Mouse (Mus musculus) heart, embryonic 16.5 days (tissue): ENCODE measurements at regions not wholly inside any gene's neighbourhood (a gene's known extent, or its start where the extent isn't known, plus 50 kb on each side); places are given as distances from the start of the nearest gene placed in this dataset.

Source experiments
- ATAC-seq: fragments of 200-750 bp; cut with Nextera tagmentation; replicated peaks from 2 replicates; pipeline ENCODE4 v1.8.0; 2017; ENCODE audit warnings: moderate number of reproducible peaks; ENCODE audit not compliant: insufficient read depth, low FRiP score; ENCODE audit errors: extremely low read depth
- H3K27ac ChIP-seq: fragments of 300-500 bp; sonication (generic); 2 replicates; pipeline ENCODE4 v1.5.1; 2014; ENCODE audit warnings: mild to moderate bottlenecking, low read length, control low read depth, moderate library complexity
- H3K27me3 ChIP-seq: fragments of 300-500 bp; sonication (generic); 2 replicates; pipeline ENCODE4 v1.6.1; 2014; ENCODE audit warnings: low read length, mixed read lengths; ENCODE audit not compliant: control insufficient read depth, insufficient read depth
- H3K36me3 ChIP-seq: fragments of 300-500 bp; sonication (generic); 2 replicates; pipeline ENCODE4 v1.6.1; 2014; ENCODE audit not compliant: control insufficient read depth, insufficient read depth
- H3K4me1 ChIP-seq: fragments of 300-500 bp; sonication (generic); 2 replicates; pipeline ENCODE4 v1.6.1; 2014; ENCODE audit warnings: low read length, mixed read lengths; ENCODE audit not compliant: control insufficient read depth, insufficient read depth
- H3K4me2 ChIP-seq: fragments of 300-500 bp; sonication (generic); 2 replicates; pipeline ENCODE4 v1.6.1; 2014; ENCODE audit warnings: low read depth, mild to moderate bottlenecking, control low read depth, low read length
- H3K4me3 ChIP-seq: fragments of 300-500 bp; sonication (generic); 2 replicates; pipeline ENCODE4 v1.5.1; 2014; ENCODE audit warnings: mild to moderate bottlenecking, control low read depth, low read length
- H3K9ac ChIP-seq: fragments of 300-500 bp; sonication (generic); 2 replicates; pipeline ENCODE4 v1.6.1; 2014; ENCODE audit warnings: low read length, control low read depth
- H3K9me3 ChIP-seq: fragments of 300-500 bp; sonication (generic); replicated peaks from 2 replicates; pipeline ENCODE4 v1.6.1; 2016; ENCODE audit warnings: low read length; ENCODE audit not compliant: control insufficient read depth
- WGBS: fragments of 180-500 bp; shearing (Covaris S2); extraction: QIAGEN DNeasy Blood & Tissue Kit; methylation state at CpG from one replicate; pipeline ENCODE4 v1.1.7; 2014; 5-methylcytosine and 5-hydroxymethylcytosine counted together

DNA sequence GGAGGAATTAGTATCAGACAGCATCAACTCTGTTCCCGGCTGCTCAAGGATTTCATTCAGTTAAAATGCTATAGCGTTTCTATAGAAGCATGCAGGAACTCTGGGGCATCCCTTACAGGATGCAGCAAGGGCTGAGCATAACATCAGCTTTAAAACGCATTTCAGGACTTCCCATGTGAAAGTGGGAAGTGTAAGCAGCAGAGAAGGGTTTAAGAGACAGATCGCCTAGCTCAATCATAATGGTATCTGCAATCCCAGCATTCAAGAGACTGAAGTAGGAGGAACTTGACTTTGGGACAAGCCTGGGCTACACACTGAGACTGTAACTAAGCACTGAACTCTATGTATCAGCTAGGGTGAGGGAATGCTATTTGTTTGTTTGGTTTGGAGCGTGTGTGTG, 96.2 kb upstream of the Arhgap32 start:
- Histone ChIP-seq H3K9ac (no peak overlapping the region), H3K4me2 (no peak overlapping the region), H3K9me3 (no peaks in the 10 kb centered on the region), H3K4me3 (no peak overlapping the region), H3K27ac (no peak overlapping the region), H3K27me3 (no peaks in the 10 kb centered on the region), H3K4me1 (peaks cover 17% of the 10 kb centered on the region), H3K36me3 (no peaks in the 10 kb centered on the region)
- no peak for ATAC-seq
- 77% methylated on average over 5 of the region's 5 CpGs for WGBS

DNA sequence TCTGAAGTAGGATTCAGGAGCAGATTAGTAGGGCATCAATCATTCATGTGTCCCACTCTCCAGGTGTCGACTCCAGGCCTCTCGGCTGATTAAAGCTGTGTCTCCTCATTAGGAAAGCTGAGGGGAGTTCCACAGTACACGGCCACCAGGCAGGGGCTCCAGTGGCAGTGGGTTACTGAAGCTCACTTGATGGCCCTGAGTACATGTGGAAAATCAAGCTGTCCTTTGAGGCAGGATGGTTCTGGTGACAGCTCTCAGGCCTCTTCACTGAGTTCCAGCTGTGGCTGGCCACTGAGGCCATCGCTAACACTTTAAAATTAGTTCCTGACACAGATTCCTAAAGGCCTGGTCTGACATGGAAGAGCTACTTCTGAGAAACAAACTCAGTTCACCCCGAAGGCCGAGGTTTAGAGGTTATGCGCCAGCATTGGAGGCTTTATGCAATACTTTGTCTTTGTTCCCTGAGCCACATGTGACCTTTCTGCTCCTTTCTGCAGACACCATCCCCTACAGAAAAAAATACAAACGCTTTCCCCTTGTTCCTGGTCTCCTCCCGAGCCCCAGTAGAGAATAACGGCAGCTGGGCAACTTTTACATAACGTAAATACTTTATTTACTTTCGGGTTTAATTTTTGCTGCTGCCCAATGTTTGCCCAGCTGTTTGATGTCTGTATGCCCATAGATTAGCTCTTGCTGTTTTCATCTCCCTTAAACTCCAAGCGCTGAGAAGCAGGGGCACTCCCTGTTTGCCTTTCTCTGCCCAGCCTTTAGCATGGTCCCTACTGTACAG, 94.8 kb upstream of the Arhgap32 start:
- ATAC-seq: peak; percentile 25; the same call in 1 of the 2 replicates
- H3K36me3 ChIP-seq: no peaks in the 10 kb centered on the region
- no peak overlapping the region for H3K27ac ChIP-seq
- H3K9me3 ChIP-seq: no peaks in the 10 kb centered on the region
- H3K9ac ChIP-seq: peak overlapping the region; percentile 41; the same call in 1 of the 2 replicates
- no peak overlapping the region for H3K4me3 ChIP-seq
- peaks cover 17% of the 10 kb centered on the region for H3K4me1 ChIP-seq
- no peaks in the 10 kb centered on the region for H3K27me3 ChIP-seq
- 33% methylated on average over 13 of the region's 13 CpGs for WGBS
- no peak overlapping the region for H3K4me2 ChIP-seq

DNA sequence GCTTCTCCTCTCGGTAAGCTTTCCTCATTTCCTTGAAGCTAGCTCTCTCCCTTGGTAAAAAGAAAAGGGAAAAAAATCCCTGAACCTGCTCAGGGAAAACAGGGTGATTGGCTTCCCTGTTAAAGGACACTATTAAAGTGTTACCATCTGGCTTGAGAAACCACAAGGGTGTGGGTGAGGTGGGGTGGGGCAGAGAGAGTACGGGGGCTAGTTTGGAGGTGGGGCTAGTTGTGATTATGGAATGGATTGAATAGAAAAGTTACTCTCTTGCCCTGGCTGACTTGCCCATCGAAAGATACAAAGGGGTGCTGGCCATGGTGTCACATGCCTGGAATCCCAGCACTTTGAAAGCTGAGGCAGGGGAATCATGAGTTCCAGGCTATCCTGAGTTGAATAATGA, 94.2 kb upstream of the Arhgap32 start:
- Histone ChIP-seq H3K4me3 (no peak overlapping the region), H3K36me3 (no peaks in the 10 kb centered on the region), H3K27ac (no peak overlapping the region), H3K9me3 (no peaks in the 10 kb centered on the region), H3K4me2 (no peak overlapping the region), H3K4me1 (peaks cover 17% of the 10 kb centered on the region), H3K27me3 (no peaks in the 10 kb centered on the region), H3K9ac (no peak overlapping the region; the same call in 1 of the 2 replicates)
- 45% methylated on average over 3 of the region's 3 CpGs for WGBS
- ATAC-seq: no peak

DNA sequence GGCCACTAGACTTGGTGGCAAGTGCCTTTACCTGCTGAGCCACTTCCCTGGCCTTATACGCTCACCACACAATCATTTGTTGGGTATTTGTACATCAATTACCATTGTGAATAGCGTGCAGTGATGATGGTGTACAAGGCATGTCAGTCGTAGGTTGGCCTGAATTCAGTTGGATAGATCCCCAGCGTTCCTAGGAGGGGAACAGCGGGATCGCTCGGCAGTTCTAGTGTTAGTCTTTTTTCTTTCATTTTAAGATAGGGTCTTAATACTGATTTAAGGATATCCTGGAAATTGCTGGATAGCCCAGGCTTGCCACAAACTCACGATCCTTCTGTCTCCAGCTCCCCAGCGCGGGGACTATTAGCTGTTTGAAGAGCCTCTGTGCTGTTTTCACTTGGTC, 92.9 kb upstream of the Arhgap32 start:
- WGBS: 91% methylated on average over 10 of the region's 10 CpGs

DNA sequence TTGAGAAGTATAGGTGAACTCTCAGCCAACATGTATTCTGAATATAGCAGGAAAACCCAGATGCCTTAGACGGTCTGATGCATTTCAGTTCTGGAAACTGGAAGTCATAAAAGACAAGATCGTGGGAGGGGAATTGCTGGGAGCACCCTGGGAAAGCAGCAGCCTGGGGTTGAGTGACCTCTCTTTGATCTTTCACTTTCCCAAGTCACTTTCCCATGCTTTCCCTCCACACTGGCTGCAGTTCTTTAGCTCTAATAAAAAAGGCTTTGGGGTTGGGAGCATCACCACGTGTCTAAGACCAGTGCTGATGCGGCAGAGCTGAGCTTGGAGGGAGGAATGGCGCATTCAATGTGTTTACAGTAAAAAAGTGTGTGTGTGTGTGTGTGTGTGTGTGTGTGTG, 91.2 kb upstream of the Arhgap32 start:
- no peak overlapping the region for H3K27ac ChIP-seq
- WGBS: 56% methylated on average over 5 of the region's 5 CpGs
- H3K36me3 ChIP-seq: no peaks in the 10 kb centered on the region
- no peaks in the 10 kb centered on the region for H3K9me3 ChIP-seq
- H3K4me1 ChIP-seq: peaks cover 13% of the 10 kb centered on the region
- no peaks in the 10 kb centered on the region for H3K27me3 ChIP-seq
- H3K4me3 ChIP-seq: no peak overlapping the region
- ATAC-seq: no peak
- H3K4me2 ChIP-seq: no peak overlapping the region
- no peak overlapping the region for H3K9ac ChIP-seq

More for the DNA sequence above, 92.9 kb upstream of the Arhgap32 start:
- H3K4me3 ChIP-seq: no peak overlapping the region
- H3K4me2 ChIP-seq: no peak overlapping the region
- no peak overlapping the region for H3K9ac ChIP-seq
- H3K4me1 ChIP-seq: peaks cover 12% of the 10 kb centered on the region
- no peaks in the 10 kb centered on the region for H3K27me3 ChIP-seq
- no peak overlapping the region for H3K27ac ChIP-seq
- no peak for ATAC-seq
- no peaks in the 10 kb centered on the region for H3K36me3 ChIP-seq
- no peaks in the 10 kb centered on the region for H3K9me3 ChIP-seq

DNA sequence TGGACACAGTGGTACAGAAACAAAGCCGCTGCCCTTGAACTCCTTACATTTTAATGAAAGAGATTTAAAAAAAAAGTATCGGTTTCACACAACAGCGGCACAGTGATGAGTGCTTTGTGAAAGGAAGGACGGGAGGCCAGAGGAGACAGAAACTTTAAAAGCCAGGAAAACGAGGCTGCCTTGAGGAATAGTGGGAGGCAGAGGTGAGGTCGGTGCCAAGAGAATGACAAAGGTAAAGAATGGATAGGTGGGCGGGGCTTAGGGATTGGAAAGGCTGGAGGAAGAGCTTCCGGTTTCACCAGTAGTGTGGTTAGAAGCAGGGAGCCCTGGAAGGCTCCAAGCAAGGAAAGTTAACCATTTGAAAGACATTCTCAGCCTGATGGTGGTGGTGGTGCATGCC, 88.0 kb upstream of the Arhgap32 start:
- Histone ChIP-seq H3K9ac (no peak overlapping the region; the same call in 1 of the 2 replicates), H3K27ac (peak overlapping the region; percentile 35; the same call in 1 of the 2 replicates)

DNA sequence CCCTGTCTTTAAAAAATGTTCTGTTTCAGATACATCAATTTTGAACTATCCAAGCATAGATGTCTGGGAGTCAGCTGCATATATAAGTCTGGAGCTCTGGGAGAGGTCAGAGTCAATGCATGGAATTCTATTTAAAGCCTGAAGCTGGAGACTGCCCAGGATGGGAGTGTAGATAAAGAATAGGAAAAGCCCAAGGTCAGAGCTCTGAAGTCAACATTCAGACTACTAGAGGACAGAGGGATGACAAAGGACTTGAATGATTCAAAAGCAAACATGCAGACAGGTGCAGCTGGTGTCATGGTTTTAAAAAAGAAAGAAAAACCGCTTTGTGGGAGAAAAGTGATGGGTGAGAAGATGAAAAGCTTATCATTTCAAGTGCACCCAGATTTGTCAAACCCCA, 86.9 kb upstream of the Arhgap32 start:
- Histone ChIP-seq H3K36me3 (no peaks in the 10 kb centered on the region), H3K4me1 (peaks cover 22% of the 10 kb centered on the region), H3K9ac (no peak overlapping the region), H3K9me3 (no peaks in the 10 kb centered on the region), H3K27me3 (no peaks in the 10 kb centered on the region), H3K27ac (no peak overlapping the region), H3K4me3 (no peak overlapping the region), H3K4me2 (no peak overlapping the region)
- ATAC-seq: no peak
- WGBS: 74% methylated on average over 1 of the region's 1 CpGs

More for the DNA sequence above, 88.0 kb upstream of the Arhgap32 start:
- peak overlapping the region; percentile 15; the same call in 1 of the 2 replicates for H3K4me2 ChIP-seq
- no peaks in the 10 kb centered on the region for H3K9me3 ChIP-seq
- H3K36me3 ChIP-seq: no peaks in the 10 kb centered on the region
- H3K27me3 ChIP-seq: no peaks in the 10 kb centered on the region
- H3K4me1 ChIP-seq: peaks cover 12% of the 10 kb centered on the region
- peak overlapping the region; percentile 16; the same call in 1 of the 2 replicates for H3K4me3 ChIP-seq
- ATAC-seq: no peak
- 32% methylated on average over 8 of the region's 8 CpGs for WGBS

DNA sequence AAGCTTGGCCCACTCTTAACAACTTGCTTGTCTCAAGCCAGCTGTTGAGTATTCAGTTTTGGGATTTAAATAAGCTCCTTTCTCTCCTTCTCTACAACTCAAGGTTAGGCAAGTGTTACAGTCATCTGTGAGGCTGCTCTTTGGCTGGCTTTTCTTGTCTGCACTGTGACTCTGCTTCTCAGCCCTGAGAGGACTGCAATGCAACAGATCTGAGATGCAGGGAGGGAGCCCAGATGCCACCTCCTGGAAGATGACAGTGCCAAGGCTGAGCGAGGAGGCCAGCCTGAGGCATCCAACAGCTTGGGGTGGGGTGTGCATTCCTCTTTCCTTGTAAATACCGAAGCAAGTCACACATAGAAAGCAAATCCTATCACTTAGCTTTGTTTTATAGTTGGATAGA, 86.2 kb upstream of the Arhgap32 start:
- Histone ChIP-seq H3K9me3 (no peaks in the 10 kb centered on the region), H3K27me3 (no peaks in the 10 kb centered on the region), H3K9ac (no peak overlapping the region), H3K4me2 (no peak overlapping the region), H3K4me3 (no peak overlapping the region), H3K27ac (peak overlapping the region; percentile 12; the same call in 1 of the 2 replicates), H3K36me3 (no peaks in the 10 kb centered on the region), H3K4me1 (peaks cover 27% of the 10 kb centered on the region)
- no peak for ATAC-seq
- 50% methylated on average over 2 of the region's 2 CpGs for WGBS

DNA sequence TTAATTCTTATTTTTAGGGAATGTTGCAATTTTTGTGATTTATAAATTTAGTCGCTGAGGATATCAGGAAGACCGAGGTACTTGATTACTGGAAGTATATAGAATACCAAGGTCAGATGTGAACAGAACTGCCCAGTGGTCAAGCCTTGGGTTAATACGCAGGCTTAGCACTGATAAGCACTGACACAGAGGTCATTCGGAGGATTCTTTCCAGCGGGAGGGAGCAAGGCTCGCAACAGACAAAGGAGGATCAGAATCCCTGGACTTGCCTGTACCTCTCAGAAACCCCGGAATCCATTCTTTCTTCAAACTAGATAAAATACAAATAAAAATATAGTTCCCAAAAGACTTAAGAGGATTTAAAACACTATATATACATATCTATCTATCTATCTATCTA, 85.7 kb upstream of the Arhgap32 start:
- Histone ChIP-seq H3K27me3 (no peaks in the 10 kb centered on the region), H3K4me2 (no peak overlapping the region), H3K9me3 (no peaks in the 10 kb centered on the region), H3K4me1 (peaks cover 30% of the 10 kb centered on the region), H3K27ac (no peak overlapping the region), H3K4me3 (no peak overlapping the region), H3K36me3 (no peaks in the 10 kb centered on the region), H3K9ac (no peak overlapping the region)
- 61% methylated on average over 7 of the region's 7 CpGs for WGBS
- no peak for ATAC-seq
